Mouse (Mus musculus): ENCODE results near the gene Adamts17. TPM values are rescaled to one million over a fixed set of nuclear protein-coding genes. Genes with fewer than 3 reads are reported as not detected.

Gene Adamts17
- total RNA-seq, 2 experiments from 2014 or later, result 0.07 TPM; not detected in 1

DNA sequence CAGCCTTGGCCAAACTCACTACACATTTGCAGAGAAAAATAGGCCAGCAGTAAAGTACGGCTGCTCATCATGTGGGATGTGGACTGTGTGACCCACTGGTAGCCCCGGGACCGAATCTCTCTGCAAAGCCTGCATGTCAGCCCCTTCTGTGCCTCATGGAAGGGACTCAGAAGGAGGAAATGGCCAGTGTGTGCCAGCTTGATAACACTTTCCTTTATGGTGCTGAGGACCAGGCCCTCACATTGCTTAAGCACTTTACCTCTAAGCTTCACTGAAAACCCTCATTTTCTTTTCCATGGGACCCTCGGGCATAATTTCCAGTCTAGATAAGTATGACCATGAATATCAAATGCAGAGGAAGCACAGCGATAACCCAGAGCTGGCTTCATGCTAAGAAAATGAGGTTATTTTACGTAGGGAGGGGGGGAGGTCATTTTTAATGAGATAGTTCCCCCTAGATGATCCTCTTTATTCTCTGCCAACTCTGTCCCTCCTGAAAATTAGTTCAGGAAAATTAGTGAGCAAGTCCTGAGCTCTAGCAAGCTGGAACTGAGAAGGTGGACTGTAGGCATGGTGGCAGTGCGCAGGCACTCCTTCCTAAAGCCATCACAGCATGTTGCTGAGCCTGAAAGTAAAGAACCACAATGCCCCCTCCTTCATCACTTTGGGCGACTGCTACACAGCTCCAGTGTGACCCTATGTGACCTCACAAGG, 127.8 kb downstream of the Adamts17 start:
- ATAC-seq (ENCODE audit: poor library complexity, severe bottlenecking), result no peak

DNA sequence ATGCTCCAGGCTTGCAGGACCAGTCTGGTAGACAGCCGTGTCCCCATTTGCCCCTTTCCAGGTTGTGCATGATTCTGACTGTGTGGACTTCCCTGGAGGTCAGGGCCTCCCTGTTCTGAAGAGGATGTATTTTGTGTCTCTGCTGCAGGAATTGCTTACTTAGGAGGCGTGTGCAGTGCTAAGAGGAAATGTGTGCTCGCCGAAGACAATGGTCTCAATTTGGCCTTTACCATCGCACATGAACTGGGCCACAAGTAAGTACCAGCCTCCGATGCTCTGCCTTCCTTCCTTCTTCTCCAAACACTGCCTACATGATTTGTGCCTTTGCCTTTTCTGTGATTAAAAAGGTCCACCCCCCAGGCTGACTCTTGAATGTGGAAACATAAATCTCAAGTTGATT, 129.1 kb downstream of the Adamts17 start:
- ATAC-seq (ENCODE audit: poor library complexity, severe bottlenecking), result no peak

- no peak for ATAC-seq (ENCODE audit: poor library complexity, severe bottlenecking)
Observed at GRCm38 (mm10) chr7:66969199-66969598, 129.7 kb downstream of the Adamts17 start.

DNA sequence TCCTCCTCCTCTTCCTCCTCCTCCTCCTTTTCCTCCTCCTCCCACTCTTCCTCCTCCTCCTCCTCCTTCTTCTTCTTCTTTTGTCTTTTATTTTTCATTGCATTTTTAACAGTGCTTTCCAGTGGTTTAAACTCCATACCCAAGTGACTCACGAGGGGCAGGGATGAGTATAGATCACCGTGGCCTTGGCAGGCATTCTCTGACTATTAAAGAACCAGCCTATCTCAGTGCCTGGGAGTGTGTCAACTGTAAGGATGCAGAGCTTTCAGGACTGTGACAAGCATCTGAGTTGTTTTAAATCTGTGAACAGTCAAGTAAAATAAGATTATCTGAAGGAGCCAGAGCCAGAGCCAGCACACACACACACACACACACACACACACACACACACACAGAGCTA, 130.7 kb downstream of the Adamts17 start:
- ATAC-seq (ENCODE audit: poor library complexity, severe bottlenecking), result no peak

GRCm38 (mm10) chr7:66970974-66971373, 131.4 kb downstream of the Adamts17 start:
- no peak for ATAC-seq (ENCODE audit: poor library complexity, severe bottlenecking)

- ATAC-seq (ENCODE audit: poor library complexity, severe bottlenecking), result no peak
Observed at GRCm38 (mm10) chr7:66974859-66975258, 135.3 kb downstream of the Adamts17 start.

- no peak for ATAC-seq (ENCODE audit: poor library complexity, severe bottlenecking)
Observed at GRCm38 (mm10) chr7:66976371-66976770, 136.8 kb downstream of the Adamts17 start.

GRCm38 (mm10) chr7:66981591-66981990, 142.1 kb downstream of the Adamts17 start:
- ATAC-seq (ENCODE audit: poor library complexity, severe bottlenecking), result no peak

- ATAC-seq (ENCODE audit: poor library complexity, severe bottlenecking), result no peak; the same call in 1 of the 2 replicates
Observed at GRCm38 (mm10) chr7:66982084-66982483, 142.5 kb downstream of the Adamts17 start.

GRCm38 (mm10) chr7:66987671-66988070, 148.1 kb downstream of the Adamts17 start:
- ATAC-seq (ENCODE audit: poor library complexity, severe bottlenecking), result no peak

GRCm38 (mm10) chr7:66988441-66988840, 148.9 kb downstream of the Adamts17 start:
- ATAC-seq (ENCODE audit: poor library complexity, severe bottlenecking), result no peak

GRCm38 (mm10) chr7:66989357-66990045, 150.0 kb downstream of the Adamts17 start:
- ATAC-seq (ENCODE audit: poor library complexity, severe bottlenecking), result no peak

DNA sequence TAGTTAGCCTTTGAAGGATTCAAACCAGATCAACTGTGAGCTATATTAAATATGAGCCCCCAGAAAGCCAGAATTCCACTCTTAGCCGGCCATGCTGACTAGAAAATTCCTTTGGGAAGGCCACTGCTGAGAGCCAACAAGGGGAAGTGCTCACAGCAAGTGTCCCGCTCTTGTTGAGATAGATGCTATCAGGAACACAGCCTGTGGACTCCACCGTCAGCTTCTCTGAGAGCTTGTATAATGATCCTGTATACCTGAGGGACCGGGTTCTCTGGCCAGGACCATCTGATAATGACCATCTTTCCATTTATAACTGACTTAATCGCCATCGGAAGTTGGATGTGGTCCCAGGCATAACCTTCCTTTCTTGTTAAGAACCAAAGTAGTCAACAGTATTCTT, 159.3 kb downstream of the Adamts17 start:
- ATAC-seq (ENCODE audit: poor library complexity, severe bottlenecking), result no peak

DNA sequence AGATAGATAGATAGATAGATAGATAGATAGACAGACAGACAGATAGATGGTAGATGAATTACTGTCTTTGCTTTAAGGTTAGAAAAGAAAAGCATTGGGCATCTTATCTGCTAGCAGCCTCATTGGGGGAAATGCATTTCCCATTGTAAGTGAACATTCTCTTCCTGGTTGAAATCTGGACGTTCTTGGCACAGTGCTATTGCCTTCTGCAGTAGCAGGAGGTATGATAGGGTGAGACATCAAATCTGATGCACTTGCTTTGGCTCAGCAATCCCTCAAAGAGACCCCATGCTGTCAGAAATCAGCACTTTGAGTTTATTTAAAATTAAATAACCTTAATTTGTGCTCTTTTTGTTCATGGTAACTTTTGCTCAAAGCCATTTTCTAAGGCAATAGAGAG, 164.1 kb downstream of the Adamts17 start:
- no peak for ATAC-seq (ENCODE audit: poor library complexity, severe bottlenecking)

- ATAC-seq (ENCODE audit: poor library complexity, severe bottlenecking), result no peak
Observed at GRCm38 (mm10) chr7:67004220-67004619, 164.7 kb downstream of the Adamts17 start.

DNA sequence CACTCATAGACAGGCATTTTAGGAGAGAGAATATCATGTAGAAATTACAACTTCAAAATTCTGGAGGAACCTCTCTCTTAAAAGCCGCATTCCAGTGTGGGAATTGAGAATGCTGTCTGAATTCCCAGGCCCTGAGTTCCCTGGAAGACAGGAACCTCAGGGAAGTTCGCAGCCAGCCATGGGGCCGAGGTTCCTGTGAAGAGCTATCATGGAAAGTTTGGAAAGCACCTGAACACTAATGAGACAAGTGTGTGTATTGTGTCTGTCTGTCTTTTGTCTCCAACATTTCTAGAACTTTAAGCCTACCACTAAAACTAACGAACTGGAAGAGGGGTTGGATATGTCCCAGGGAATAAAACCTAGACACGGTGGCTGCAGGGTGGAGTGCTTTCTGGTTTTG, 170.3 kb downstream of the Adamts17 start:
- no peak for ATAC-seq (ENCODE audit: poor library complexity, severe bottlenecking)

- ATAC-seq (ENCODE audit: poor library complexity, severe bottlenecking), result no peak
Observed at GRCm38 (mm10) chr7:67012011-67012751, 172.6 kb downstream of the Adamts17 start.

- no peak for ATAC-seq (ENCODE audit: poor library complexity, severe bottlenecking)
Observed at GRCm38 (mm10) chr7:67013211-67013895, 173.8 kb downstream of the Adamts17 start.

DNA sequence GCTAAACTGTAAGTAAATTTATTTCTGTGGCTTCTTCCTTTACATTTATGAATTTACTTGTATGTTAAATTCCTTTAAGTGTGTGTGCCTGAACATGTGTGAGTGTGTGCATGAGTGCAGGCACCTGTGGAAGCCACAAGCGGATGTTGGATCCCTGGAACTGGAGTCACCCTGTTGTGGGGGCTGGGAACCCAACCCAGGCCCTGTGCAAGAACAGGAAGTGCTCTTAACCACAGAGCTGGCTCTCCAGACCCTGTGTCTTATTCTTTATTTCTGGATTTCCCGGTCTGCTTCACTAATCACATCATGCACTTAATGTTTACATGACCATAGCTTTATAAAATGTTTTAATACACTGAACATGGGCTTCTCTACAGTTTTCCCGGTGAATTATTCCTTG, 180.4 kb downstream of the Adamts17 start:
- 0 out of 2 replicates have a peak, but pooled peaks have one; percentile 40 for ATAC-seq (ENCODE audit: poor library complexity, severe bottlenecking)

- ATAC-seq (ENCODE audit: poor library complexity, severe bottlenecking), result no peak
Observed at GRCm38 (mm10) chr7:67026114-67027070, 186.9 kb downstream of the Adamts17 start.
